Mouse (Mus musculus) ES-Bruce4 (cell line): Measurements from ENCODE around the gene Cyb561a3.

Experiments
- CTCF ChIP-seq: IDR thresholded peaks from one replicate; pipeline ENCODE4 v1.8.1; 2011; ENCODE audit warnings: low read depth, low read length
- EP300 ChIP-seq: IDR thresholded peaks from 2 replicates; pipeline ENCODE4 v1.6.1; 2011; ENCODE audit warnings: low read depth, low read length; ENCODE audit not compliant: insufficient read depth

- TF ChIP-seq CTCF = no peak
- no peak for TF ChIP-seq EP300
Measured at GRCm38 (mm10) chr19:10603660-10604523, 26.9 kb downstream of the Cyb561a3 start.
